Mouse (Mus musculus) retina, postnatal 7 days (tissue): ENCODE results near the gene Rarg.
"Not testable (repeated sequence)": the region's sequence is repeated elsewhere in the genome, so short reads cannot be mapped to it uniquely, and the experiment has no call there.

Source experiments
- DNase-seq: peaks from one replicate; pipeline ENCODE4 v3.0.0-alpha.2; 2012; ENCODE audit warnings: low read depth, low spot score

The Rarg gene

DNA sequence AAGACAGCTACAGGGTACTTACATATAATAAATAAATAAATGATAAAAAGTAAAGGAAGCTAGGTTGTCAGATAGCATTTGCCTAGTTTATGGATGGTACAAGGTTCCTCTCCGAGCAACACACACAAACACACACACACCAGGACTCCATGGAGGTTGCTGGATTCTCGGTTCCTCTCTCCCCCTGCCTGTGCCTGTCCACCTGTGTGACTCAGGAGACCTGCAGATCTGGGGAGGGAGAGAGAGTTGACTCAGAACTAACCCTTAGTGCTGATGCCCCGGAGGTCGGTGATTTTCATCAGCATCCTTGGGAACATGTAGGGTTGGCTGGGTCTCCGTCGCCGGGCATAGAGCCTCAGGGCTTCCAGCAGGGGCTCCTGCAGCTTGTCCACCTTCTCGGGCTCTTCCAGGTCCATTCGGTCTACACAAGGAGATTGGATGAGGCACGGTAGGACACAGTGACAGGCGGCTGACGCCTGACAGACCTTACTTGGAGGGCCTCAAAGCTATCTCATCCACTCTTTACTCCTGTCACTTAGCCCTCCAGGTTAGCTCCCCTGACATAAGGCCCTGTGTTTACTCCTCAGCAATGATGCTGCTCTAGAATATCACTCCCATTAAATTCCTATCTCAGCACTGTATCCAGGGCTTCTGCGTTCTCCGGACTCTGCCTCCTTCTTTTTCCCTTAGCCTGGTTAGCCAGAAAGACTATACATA lies 18.6 kb downstream of the Rarg start:
- DNase-seq = no peak

DNA sequence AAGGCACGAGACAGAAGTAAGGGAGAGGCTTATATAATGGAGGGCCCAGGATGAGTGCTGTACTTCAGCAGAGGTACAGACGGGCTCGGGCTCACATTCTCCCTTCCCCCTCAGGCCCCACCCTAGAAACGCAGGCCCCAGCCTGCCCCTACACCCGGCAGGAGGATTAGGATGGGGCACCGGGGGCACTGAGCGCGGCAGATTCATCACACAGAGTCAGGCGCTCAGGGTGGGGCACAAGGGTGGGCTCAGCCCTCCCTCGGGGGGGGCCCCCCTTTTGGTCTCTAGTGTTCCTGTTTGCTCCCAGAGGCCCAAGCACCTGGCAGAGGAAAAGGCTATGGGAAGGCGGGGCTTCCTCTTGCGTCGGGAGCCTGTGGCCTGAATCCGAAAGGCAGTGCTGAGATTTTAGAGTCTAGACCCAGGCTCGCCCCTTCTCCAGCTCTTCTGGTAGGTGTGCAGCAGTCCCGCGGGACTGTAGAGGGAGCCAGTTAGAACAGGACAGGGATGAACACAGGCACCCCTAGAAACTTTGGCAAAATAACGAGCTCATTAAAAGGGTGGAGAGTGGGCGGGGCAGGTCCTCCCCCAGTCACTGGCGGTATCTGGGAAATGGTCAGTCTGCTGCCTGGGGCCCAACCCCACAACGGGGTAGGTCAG lies 21.8 kb downstream of the Rarg start:
- no peak for DNase-seq

DNA sequence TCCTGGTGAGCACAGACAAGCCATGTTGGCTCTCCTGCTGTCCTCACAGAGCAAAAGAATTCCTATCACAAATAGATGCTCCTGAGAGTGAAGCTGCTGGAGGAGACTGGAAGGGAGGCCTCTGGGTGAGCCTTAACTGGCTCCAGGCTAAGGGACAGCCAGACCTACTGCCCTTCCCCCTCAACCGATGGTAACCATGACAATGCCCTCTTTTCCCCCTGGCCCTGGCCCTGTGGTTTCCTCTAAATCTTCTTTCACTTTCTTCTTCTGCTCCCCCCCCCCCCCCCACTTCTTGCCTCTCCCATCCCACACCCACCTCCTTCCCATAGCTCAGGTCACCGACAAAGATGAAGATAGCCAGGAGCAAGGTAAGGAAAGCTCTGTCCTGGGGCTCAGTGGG lies 23.4 kb downstream of the Rarg start:
- no peak for DNase-seq

DNA sequence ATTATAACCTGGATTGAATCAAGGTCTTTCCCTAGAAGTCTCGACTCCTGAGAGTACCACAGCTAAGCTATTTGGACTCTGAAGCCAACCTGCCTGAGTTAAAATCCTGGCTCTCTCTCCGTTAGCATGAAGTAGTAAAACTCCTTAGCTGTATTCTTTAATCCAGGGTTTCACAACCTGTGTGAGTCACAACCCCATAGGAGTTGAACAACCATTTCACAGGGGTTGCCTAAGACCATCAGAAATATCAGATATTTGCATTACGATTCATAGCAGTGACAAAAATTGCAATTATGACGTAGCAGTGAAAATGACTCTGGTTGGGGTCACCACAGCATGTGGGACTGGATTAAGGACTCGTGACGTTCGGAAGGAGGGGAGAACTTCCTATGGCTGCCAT lies 24.6 kb downstream of the Rarg start:
- DNase-seq = no peak

DNA sequence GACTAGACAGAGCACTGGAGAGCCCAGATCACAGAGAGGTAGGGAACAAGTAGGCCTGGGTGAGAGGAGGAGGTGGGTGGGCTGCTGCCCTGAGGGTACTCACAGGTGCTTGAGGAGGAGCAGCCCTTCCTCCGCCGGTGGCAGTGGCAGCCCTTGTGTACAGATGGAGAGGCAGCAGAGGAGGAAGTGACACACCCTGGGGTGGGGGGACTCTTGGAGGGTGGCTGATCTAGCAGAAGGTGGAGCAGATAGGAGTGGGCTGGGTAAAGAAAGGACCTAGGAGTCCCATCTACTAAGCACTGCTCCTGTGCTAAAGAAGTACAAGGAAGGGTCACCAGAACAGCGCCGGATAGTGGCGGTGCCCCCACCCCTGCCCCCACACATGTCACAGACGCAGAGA lies 25.6 kb downstream of the Rarg start, which contains the start of gene Itgb7:
Gene Itgb7 (minus strand): TSS at position 197 of the 400 bp plus-strand sequence.
- DNase-seq = no peak

DNA sequence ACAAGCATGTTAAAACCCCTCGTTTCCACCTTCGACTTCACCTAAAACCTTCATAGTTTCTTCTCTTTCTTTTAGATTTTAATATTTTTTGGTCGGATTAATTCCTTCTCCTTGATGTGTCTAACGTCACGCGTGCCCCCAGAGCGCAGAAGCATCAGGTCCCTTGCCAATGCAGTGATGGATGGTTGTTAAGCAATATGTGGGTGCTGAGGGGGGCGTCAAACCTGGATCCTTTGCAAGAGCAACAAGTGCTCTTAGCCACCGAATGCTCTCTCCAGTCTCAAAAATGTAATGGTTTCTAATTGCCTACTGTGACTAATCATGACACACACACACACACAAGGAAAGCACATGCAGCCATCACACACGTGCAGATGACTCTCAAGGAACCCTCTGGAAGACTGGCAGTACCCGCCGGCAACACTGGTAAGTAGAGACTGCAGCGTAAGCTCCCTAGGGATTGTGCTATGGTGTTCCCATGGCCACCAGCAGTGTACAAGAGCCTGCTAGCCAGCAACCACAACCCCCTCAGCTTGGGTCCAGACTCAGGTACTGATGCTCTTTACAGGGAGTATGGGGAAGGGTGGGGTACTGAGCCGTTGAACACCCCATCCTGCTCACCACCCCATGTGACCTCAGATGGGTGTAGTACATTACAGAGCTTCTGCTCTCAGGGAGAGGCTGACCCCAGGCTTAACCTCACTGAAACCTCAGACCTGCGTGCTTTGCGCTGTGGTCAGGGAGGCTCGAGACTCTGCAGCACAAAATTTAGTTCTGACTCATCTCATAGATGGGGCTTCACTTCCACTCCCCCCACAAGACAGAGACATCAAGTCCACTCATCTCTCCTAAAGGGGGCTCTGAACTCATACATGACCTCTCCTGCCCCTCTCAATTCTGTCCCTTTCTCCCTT lies 26.7 kb downstream of the Rarg start:
- DNase-seq = no peak

DNA sequence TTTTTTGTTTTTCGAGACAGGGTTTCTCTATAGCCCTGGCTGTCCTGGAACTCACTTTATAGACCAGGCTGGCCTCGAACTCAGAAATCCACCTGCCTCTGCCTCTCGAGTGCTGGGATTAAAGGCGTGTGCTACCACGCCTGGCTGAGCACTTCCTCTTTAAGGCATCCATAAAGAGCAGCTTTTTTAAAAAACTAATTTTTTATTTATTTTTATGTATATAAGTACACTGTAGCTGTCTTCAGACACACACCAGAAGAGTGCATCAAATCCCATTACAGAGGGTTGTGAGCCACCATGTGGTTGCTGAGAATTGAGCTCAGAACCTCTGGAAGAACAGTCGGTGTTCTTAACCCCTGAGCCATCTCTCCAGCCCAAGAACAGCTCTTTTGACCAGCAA lies 31.7 kb downstream of the Rarg start:
- not testable (repeated sequence) for DNase-seq

DNA sequence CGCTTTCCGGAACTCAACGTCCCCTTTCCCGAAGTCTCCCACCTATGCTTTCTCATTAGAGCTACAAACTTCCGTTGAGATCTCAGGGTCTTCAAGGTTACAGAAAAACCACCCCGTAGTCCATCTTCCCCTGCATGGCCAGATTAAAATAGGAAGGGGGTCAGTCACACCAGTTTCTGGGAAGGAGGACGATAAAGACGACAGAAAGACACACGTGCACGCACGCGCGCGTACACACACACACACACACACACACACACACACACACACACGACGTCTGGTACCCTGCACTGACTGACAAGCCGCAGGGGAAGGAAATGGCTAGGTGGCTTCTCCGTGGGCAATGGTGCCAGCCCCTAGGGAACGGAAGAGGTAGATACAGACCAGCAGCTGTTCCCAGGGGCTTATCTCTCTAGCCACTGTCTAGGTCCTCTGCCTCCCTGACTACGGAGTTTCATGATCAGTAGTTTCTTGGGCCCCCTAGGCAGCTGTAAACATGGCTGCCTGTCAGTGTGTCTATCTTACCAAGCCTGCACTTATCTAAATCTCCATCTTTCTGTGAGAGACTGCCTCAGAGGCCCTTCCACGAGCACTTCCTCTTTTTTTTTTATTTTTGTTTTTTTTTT lies 32.2 kb downstream of the Rarg start:
- DNase-seq = no peak

DNA sequence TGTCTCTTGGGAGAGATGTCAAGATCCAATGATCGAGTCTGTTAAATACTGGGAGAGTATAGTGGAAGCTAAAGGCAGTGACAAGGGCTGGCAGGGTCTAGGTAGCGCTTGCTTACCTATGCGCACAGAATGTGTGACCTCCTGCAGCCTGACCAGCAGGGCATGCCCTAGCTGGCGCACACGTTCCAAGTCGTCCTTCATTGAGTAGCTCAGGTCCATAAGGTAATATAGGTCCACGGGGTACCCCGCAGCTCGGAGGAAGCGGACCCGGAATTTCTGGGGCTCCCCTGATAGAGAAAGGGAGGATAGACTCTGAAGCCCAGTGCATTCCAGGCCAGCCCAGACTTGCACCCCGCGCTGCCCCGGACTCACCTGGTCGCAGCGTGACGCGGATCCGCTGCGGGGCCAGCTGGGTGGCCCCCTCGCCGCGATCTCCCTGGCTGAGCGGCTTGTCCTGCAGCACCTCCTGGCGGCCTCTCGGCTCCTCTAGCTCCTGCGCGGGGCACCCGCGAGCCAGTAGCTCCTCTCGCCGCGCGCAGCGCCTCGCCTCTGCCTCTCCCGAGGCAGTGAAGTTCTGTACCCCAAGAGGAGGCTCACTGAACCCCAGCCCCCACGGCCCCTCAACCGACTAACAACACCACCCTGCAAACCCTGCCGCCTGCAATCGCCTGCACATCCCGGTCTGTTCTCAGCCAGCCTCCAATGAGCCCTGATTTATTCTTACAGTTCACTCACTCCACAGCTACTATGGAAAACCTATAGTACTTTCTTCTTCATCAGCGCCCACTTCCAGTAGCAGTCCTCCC lies 32.9 kb downstream of the Rarg start:
- peak; percentile 64 for DNase-seq

DNA sequence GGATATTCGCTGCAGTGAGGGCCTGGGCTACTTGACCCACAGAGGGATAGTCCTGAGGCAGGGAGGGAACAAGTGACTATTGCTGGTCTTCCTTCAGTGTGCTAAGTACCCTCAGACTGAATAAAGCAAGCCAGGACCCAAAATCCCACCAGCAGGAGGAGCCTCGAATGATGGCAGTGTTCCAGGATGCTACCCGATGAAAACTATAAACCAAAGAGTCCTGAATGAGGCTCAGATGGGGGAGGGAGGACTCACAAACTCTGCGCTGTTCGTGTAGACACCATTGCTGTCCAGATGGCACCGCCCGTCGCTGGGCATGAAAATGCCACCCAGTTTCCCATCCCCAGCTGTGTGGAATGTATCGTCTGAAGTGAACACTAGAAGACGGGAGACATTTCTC lies 34.9 kb downstream of the Rarg start:
- no peak for DNase-seq

DNA sequence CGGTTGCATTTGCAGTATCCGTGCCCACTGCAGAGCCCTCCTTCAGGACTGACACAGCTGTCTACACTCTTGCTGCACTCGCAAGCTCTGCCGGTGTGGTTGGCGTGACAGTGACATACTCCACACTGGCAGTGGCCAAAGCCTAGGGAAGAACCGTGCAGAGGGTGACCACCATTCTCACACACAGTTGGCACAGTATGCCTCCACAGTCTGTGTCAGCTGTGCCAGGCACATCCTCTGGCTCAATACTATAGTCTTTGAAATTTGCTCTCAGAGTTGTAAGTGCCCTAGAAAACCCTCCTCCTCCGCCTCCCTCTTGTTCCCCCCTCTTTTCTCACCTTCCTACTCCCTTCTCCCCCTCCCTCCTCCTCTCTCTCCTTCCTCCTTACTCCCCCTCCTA lies 40.0 kb downstream of the Rarg start:
- no peak for DNase-seq

DNA sequence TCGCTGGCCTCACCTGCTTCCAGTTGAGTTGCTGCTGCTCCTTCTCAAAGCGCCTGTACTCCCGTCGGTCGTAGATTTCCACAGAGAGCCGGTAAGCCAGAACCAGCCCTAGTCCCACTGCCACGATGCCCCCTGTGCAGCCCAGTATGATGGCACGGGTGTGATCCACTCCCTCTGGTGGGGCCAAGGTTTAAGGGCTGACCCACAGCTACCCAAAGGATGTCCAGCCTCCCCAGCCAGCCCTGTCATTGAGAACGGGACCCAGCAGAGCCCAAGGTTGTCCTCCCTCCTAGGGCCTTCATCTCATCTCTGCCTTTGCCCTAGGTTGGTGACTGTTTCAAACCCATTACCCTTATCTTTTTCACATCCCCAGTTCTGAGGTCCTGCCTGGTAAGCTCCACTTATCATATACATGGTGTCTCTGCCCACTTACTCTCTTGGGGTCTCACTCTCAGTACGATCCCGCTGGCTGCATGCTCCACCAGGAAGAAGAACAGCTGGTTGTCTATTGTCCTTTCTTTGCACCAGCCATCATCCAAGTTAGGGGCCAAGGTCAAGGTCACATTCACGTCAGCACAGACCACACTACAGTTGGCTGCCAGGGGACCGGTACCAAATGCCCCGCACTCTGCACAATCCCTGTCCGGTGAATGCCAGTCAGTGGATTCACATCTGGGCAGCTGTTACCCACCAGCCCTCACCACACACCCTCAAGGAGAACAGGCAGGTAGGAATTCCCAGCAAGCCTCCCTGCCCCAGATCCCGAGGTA lies 40.7 kb downstream of the Rarg start:
- no peak for DNase-seq

DNA sequence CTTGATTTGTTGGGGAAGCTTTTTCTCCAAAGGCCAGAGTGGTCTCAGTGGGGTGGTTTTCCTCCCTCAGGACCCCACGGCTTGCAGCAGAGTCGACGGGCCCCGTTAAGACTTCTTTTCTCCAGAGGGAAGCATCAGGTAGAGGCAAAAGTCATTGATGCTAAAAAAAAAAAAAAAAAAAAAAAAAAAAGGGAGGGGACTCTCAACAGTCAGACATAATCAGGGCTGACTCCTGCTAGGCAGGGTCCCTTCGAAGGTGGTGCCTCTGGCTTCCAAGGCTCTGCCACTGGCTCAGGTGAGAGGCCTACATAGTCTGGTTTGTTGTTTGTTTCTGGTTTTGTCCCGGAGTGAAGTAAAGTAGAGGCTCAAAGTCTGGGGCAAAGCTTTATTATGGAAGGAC lies 41.7 kb downstream of the Rarg start:
- DNase-seq = no peak

DNA sequence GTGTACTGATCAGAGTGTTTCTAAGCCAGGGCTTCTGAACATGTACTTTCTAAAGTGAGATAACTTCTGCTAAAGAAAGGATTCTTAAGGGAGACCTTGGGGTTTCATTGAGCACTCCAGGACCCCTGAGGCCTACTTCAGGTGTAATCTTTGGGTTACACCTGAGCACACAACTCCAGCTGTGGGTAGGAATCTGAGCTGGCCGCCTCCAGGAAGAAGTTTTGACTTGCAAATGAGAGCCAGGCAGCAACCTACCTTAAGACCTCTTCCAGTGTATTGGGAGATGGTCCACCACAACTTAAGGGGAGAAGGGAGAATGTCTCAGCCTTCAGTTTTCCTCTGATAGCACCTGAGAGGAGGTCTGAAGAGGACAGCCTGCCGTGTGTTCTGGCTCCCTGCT lies 43.2 kb downstream of the Rarg start:
- no peak for DNase-seq

DNA sequence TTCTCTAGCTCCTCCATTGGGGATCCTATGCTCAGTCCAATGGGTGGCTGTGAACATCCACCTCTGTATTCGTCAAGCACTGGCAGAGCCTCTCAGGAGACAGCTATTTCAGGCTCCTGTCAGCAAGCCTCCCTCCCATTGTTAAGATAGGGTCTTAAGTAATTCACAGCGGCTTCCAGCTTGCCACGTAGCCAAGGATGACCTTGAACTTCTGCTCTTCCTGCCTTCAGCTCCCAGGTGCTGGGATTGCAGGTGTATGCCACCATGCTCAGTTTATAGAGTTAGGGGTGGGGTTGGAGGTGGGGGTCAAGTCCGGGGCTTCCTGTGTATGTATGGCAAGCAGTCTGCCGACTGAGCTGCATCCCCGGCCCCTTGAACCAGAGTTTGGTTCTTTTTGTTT lies 45.4 kb downstream of the Rarg start:
- DNase-seq = no peak

DNA sequence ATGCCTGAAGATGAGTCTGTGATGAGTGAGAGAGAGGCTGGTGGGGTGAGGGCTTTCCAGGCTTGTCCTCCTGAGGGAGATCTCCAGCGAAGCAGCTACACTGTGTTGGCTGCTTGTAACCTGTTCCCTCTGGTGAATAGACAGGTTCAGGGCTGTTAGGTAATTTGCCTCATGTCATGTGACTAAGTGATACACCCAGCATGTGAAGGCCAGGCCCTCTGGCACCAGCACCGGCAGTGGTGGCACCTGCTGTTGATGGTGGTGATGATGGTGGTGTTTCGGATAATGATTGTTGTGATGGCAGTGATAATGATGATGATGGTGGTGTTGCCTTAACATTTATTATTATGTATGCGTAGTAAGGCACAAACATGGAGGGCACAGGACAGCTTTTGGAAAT lies 46.5 kb downstream of the Rarg start:
- DNase-seq = no peak

DNA sequence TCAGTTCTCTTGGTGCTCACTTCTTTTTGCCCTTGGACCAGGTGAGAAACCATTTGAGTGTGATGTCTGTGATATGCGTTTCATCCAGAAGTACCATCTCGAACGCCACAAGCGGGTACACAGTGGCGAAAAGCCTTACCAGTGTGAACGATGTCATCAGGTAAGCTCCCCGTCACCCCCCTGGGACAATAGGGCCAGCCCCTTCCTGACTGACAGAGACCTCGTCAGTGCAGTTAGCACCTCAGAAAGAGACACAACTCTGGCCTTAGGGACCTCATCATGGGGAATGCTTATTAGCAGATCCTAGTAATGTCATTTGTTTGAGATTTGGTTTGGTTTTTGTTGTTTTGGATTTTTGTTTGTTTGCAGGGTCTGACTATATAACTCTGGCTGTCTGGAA lies 48.2 kb downstream of the Rarg start:
- no peak for DNase-seq

DNA sequence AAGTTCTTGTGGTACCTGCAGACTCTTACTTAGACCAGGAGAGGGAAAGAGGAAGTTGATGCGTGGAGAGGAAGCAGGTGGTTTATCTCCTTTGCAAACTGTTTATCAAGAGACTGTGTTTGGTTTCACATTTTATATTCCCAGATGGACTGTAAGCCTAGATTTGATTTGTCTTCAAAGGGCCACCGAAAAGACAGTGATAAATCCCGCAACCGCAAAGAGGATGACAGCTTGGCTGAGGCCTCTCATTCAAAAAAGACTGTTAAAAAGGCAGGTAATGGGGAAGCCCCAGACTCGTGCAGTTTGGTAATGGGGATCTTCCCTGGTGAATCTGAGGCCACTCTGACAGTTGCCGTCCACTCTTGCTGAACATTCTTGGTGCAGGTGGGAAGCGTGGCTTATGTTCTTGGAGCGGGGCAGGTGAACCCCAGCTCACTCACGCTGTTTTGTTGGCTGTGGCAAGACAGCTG lies 49.2 kb downstream of the Rarg start:
- no peak for DNase-seq

DNA sequence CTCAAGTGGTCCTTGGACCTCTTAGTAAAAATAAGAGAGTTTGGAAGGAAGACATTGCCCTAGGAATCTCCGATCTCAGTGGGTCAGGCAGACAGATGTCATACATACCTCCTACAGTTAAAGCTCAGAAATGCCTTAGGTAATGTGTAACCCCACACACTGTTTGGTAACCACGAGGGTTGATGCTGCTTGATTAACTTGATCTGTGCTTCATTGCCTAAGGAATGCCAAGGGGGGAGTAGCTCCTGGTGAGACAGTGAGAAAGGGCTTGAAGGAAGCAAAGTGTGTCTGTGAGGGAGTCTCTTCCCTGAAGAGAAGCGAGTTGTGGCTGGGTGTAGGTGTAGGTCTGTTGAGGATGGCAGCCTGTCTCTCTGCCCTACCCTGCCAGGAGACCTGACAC lies 50.0 kb downstream of the Rarg start:
- DNase-seq = no peak

DNA sequence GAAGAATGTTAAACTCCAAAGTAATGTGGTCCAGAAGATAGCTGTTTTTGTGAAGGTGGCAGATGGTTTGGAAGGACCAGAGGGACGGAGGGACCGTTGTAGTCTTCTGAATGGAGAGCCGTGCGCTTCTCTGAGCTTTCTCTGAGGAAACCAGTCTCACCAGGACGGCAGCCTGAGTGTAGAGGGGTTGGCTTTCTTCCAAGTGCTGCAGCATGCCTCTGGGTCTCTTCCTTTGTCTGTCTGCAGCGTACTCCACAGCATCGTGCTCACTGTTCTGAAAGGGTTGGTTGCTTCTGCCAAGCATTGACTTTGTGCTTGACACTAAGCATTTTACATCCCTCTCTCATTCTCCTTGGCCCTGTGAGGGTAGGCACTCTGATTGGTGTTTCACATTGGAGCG lies 51.5 kb downstream of the Rarg start:
- DNase-seq = no peak
